Mouse (Mus musculus) lung, embryonic 14.5 days (tissue): ENCODE measurements around the gene Pfkfb2. TPM values are rescaled to one million over a fixed set of nuclear protein-coding genes. Genes with fewer than 3 reads are reported as not detected.

Source experiments
- ATAC-seq: fragments of 200-750 bp; cut with Nextera tagmentation; 2 replicates; pipeline ENCODE4 v1.8.0; 2017; ENCODE audit warnings: mild to moderate bottlenecking, moderate TSS enrichment, moderate library complexity; ENCODE audit not compliant: insufficient read depth
- DNase-seq: peaks from one replicate; pipeline ENCODE4 v3.0.0-alpha.2; 2015
- H3K27ac ChIP-seq: fragments of 300-500 bp; sonication (generic); 2 replicates; pipeline ENCODE4 v1.5.1; 2014; ENCODE audit warnings: low read depth, mild to moderate bottlenecking, moderate library complexity
- H3K27me3 ChIP-seq: fragments of 300-500 bp; sonication (generic); 2 replicates; pipeline ENCODE4 v1.6.1; 2014; ENCODE audit warnings: low read length, control low read depth; ENCODE audit not compliant: insufficient read depth
- H3K36me3 ChIP-seq: fragments of 300-500 bp; sonication (generic); 2 replicates; pipeline ENCODE4 v1.6.1; 2014; ENCODE audit warnings: control low read depth; ENCODE audit not compliant: insufficient read depth
- H3K4me1 ChIP-seq: fragments of 300-500 bp; sonication (generic); 2 replicates; pipeline ENCODE4 v1.6.1; 2014; ENCODE audit warnings: antibody characterized with exemption, control low read depth; ENCODE audit not compliant: insufficient read depth
- H3K4me2 ChIP-seq: fragments of 300-500 bp; sonication (generic); 2 replicates; pipeline ENCODE4 v1.6.1; 2014; ENCODE audit warnings: mild to moderate bottlenecking
- H3K4me3 ChIP-seq: fragments of 300-500 bp; sonication (generic); 2 replicates; pipeline ENCODE4 v1.5.1; 2014; ENCODE audit warnings: low read depth, low read length
- H3K9ac ChIP-seq: fragments of 300-500 bp; sonication (generic); 2 replicates; pipeline ENCODE4 v1.6.1; 2014
- H3K9me3 ChIP-seq: fragments of 300-500 bp; sonication (generic); 2 replicates; pipeline ENCODE4 v1.6.1; 2016; ENCODE audit warnings: low read depth, low read length, control low read depth
- CTCF ChIP-seq: IDR thresholded peaks from 2 replicates; pipeline ENCODE4 v1.5.1; 2016; ENCODE audit warnings: antibody characterized with exemption, low read depth
- WGBS: fragments of 180-500 bp; shearing (Covaris S2); extraction: QIAGEN DNeasy Blood & Tissue Kit; methylation state at CpG from one replicate; pipeline ENCODE4 v1.1.7; 2014; 5-methylcytosine and 5-hydroxymethylcytosine counted together
- polyA plus RNA-seq: library from polyadenylated mRNA; unstranded; fragments of >200 nt; fragmentation: Nextera tagmentation; extraction: Ambion mirVana; gene quantifications from 2 replicates; pipeline ENCODE4 v1.2.1, GENCODE M21; 2014

Gene Pfkfb2
- polyA plus RNA-seq, 1 experiment from 2014 or later, result 7.2 TPM

- no peaks in the 10 kb centered on the region for H3K9me3 ChIP-seq
- no peak for TF ChIP-seq CTCF
- H3K9ac ChIP-seq, result peak overlapping the region; percentile 94
- no peak for DNase-seq
- H3K36me3 ChIP-seq, result peaks cover 6% of the 10 kb centered on the region; the same call in 1 of the 2 replicates
- peak overlapping the region; percentile 94 for H3K4me3 ChIP-seq
- under 1% methylated on average over 42 of the region's 42 CpGs for WGBS
- peaks cover 4% of the 10 kb centered on the region; the same call in 1 of the 2 replicates for H3K4me1 ChIP-seq
- ATAC-seq, result peak; percentile 12; the same call in 1 of the 2 replicates
- peak overlapping the region; percentile 84 for H3K27ac ChIP-seq
- H3K4me2 ChIP-seq, result peak overlapping the region; percentile 95
- no peaks in the 10 kb centered on the region for H3K27me3 ChIP-seq
These were observed 12.4 kb downstream of the Pfkfb2 start for GRCm38 (mm10) chr1:130716513-130717290.

DNA sequence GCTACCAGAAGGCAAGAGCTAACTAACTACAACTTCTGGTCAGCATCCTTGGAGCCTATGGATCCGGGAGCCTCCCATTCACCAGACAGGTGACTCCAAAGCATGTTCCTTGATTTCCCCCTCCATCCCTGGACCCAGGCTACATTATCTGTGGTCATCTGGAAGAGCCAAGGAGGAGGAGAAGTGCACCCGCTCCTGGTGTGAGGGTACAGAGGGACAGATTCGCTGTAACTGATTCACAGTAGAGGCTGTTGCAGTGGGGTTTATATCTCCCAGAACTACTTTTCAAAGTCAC is 12.9 kb downstream of the Pfkfb2 start:
- WGBS, result 0% methylated on average over 3 of the region's 3 CpGs
- peak overlapping the region; percentile 84 for H3K27ac ChIP-seq
- no peak for TF ChIP-seq CTCF
- peak overlapping the region; percentile 94 for H3K9ac ChIP-seq
- peaks cover 4% of the 10 kb centered on the region; the same call in 1 of the 2 replicates for H3K4me1 ChIP-seq
- peak overlapping the region; percentile 95 for H3K4me2 ChIP-seq
- no peaks in the 10 kb centered on the region for H3K9me3 ChIP-seq
- no peaks in the 10 kb centered on the region for H3K27me3 ChIP-seq
- ATAC-seq, result peak; percentile 26; the same call in 1 of the 2 replicates
- H3K36me3 ChIP-seq, result peaks cover 6% of the 10 kb centered on the region; the same call in 1 of the 2 replicates
- H3K4me3 ChIP-seq, result peak overlapping the region; percentile 94
- no peak for DNase-seq

- under 1% methylated on average over 38 of the region's 38 CpGs for WGBS
These were observed 13.4 kb downstream of the Pfkfb2 start, which contains the start of gene Gm29427 for GRCm38 (mm10) chr1:130715561-130716217. TSS of gene Gm29427 (minus strand) at chr1:130715799.

GRCm38 (mm10) chr1:130714046-130714445 is 15.0 kb downstream of the Pfkfb2 start:
- DNase-seq (no peak), ATAC-seq (no peak)
- H3K9ac ChIP-seq, result no peak overlapping the region
- H3K9me3 ChIP-seq, result no peaks in the 10 kb centered on the region
- peaks cover 3% of the 10 kb centered on the region; the same call in 1 of the 2 replicates for H3K36me3 ChIP-seq
- no peaks in the 10 kb centered on the region for H3K27me3 ChIP-seq
- no peak for TF ChIP-seq CTCF
- H3K4me3 ChIP-seq, result no peak overlapping the region
- no peak overlapping the region for H3K27ac ChIP-seq
- H3K4me1 ChIP-seq, result peaks cover 4% of the 10 kb centered on the region; the same call in 1 of the 2 replicates
- 0 out of 2 replicates have a peak overlapping the region, but pooled peaks have one; percentile 95 for H3K4me2 ChIP-seq
- WGBS, result 70% methylated on average over 4 of the region's 4 CpGs

More at GRCm38 (mm10) chr1:130715561-130716217, 13.4 kb downstream of the Pfkfb2 start, which contains the start of gene Gm29427:
- H3K9me3 ChIP-seq, result no peaks in the 10 kb centered on the region
- ATAC-seq (peak; percentile 92), DNase-seq (peak; percentile 90)
- H3K27me3 ChIP-seq, result no peaks in the 10 kb centered on the region
- peak within 1 kb of the TSS; percentile 84 for H3K27ac ChIP-seq
- H3K36me3 ChIP-seq, result peaks cover 6% of the 10 kb centered on the region; the same call in 1 of the 2 replicates
- H3K4me1 ChIP-seq, result peaks cover 4% of the 10 kb centered on the region; the same call in 1 of the 2 replicates
- H3K4me2 ChIP-seq, result peak within 1 kb of the TSS; percentile 95
- no peak for TF ChIP-seq CTCF
- H3K4me3 ChIP-seq, result peak within 1 kb of the TSS; percentile 94
- peak within 1 kb of the TSS; percentile 94 for H3K9ac ChIP-seq

GRCm38 (mm10) chr1:130710283-130711080 is 18.6 kb downstream of the Pfkfb2 start:
- DNase-seq, result no peak
- 85% methylated on average over 22 of the region's 22 CpGs for WGBS

DNA sequence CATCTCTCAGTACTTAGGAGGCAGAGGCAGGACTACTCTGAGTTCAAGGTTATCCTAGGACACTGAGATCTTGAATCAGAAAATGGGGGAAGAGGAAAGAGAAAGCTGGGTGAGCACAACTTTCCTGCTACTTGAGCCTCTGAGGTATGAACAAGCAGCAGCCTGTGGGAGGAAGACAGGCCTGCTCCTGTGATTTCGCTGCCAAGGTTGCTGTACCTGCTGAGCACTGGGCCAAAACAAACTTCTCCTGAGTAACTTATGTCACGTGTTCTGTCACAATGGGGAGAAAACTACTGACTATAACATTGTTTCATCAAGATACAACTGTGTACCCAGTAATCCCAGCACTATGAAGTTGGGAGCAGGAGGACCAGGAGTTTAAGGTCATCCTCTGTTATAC is 25.4 kb downstream of the Pfkfb2 start:
- no peak overlapping the region for H3K27ac ChIP-seq
- H3K9ac ChIP-seq, result no peak overlapping the region
- no peaks in the 10 kb centered on the region for H3K9me3 ChIP-seq
- H3K4me1 ChIP-seq, result no peaks in the 10 kb centered on the region
- TF ChIP-seq CTCF, result no peak
- ATAC-seq (no peak), DNase-seq (no peak)
- no peak overlapping the region for H3K4me3 ChIP-seq
- 71% methylated on average over 2 of the region's 2 CpGs for WGBS
- no peak overlapping the region for H3K4me2 ChIP-seq
- H3K27me3 ChIP-seq, result no peaks in the 10 kb centered on the region
- peaks cover 58% of the 10 kb centered on the region for H3K36me3 ChIP-seq

More at GRCm38 (mm10) chr1:130710283-130711080, 18.6 kb downstream of the Pfkfb2 start:
- no peaks in the 10 kb centered on the region for H3K27me3 ChIP-seq
- no peak for TF ChIP-seq CTCF
- no peaks in the 10 kb centered on the region for H3K4me1 ChIP-seq
- H3K9ac ChIP-seq, result no peak overlapping the region
- no peaks in the 10 kb centered on the region for H3K9me3 ChIP-seq
- no peak overlapping the region for H3K4me3 ChIP-seq
- peaks cover 15% of the 10 kb centered on the region for H3K36me3 ChIP-seq
- H3K27ac ChIP-seq, result no peak overlapping the region
- no peak overlapping the region for H3K4me2 ChIP-seq
- no peak for ATAC-seq
